Mouse (Mus musculus): ENCODE measurements around the gene Col5a2. TPM values are rescaled to one million over a fixed set of nuclear protein-coding genes. Genes with fewer than 3 reads are reported as not detected.
"Not testable (repeated sequence)": the region's sequence is repeated elsewhere in the genome, so short reads cannot be mapped to it uniquely, and the experiment has no call there.

Gene Col5a2
- not detected in 2 replicates for total RNA-seq (2015)
- total RNA-seq (2017): 0.33 TPM in 1 of 2 replicates, not detected in the other

DNA sequence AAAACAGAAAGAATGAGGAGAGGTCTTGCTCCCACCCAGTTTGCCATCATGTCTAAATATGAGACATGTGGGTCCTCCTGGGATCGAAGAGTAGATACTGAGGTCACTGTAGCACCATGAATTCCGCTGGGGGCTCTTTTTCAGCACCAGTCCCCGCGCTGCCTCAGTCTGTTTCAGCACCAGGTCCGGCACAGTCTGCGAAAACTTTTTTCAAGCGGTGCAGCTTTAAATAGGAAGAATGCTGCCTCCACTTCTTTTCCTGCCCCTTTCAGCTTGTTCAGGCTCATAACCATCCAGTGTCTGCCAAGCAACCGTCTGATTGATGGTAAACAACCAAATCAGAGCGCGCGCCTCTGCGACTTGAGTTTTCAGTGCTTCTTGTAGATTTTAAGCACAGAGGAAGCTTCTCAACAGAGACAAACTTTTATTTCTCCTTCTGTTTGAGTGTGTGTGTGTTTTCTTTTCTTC, at the start of gene Col5a2:
TSS of gene Col5a2 (minus strand) at position 418 of the 468 bp plus-strand sequence.
- no peak for ATAC-seq (ENCODE audit: poor library complexity, severe bottlenecking)

DNA sequence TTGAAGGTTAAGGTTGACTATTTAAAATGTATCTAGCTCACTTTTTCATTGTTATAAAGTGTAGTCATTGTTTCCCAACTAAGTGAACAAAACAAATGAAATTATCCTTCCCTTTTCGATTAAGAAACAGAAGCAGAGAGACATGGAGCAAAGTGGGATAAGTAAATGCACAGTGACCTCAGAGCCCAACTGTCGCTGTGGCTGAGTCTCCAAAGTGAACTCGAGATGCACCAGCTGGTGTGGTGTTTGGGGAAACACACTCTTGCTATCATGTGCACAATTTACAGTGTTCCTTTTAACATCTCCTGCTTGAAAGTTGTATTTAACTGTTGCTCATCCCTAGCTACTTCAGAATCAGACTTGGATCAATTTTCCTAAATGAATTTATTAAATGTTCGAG, 47.4 kb upstream of the Col5a2 start:
- no peak for ATAC-seq (ENCODE audit: poor library complexity, severe bottlenecking)

DNA sequence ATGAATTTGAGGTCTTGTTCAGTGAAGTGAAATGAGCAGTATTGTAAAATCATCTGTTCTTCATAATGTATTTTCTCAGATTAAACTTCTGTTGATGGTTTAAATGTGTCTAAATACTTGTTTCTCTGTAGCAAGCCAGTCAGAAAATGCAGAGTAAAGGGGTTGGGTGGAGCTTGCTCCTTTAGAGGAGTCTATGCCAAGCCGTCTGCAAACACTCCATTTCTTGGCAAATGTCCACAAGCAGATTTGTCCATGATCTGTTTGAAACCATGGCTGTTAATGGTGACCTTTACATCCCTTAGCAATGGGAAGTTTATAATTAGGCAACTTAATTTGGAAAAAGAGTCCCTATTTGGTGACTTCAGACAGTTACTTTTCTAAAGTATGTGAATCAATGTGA, 38.8 kb upstream of the Col5a2 start:
- ATAC-seq (ENCODE audit: poor library complexity, severe bottlenecking): no peak

DNA sequence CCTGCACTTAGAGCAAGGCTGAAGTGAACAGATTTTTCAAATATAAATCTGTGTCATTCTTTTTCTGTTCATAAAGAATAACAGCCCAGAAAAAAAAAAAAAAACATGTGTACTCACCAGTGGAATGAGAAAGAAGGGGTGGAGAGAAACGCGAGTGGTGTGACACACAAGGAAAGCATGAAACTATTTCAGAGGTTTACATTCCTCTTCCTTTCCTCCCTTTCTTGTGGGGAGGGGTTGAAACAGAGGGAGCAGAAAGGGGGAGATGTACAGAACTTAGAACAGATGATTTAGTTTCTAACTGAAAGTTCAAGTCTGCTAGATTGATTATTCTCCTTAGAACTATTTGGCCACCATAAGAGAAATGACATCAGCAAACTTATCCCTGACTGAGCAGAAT, 38.1 kb upstream of the Col5a2 start:
- no peak for ATAC-seq (ENCODE audit: poor library complexity, severe bottlenecking)

DNA sequence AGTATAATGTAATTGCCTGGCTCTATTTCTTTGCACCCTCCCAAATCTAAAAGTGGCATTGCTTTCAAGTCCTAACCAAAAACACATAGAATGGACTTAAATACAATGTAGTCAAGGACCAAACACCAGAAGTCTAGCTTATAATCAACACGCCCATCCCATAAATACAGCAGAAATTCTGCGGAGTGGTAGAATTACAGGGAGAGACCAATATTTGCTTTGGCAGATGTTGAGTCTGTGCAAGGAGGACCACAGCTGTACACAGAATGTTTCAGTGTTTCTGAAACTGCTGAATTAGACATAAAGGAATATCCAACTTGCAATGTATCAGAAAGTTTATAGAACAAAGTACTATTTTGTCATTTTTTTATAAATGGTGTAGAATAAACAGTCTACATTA, 28.4 kb upstream of the Col5a2 start:
- no peak for ATAC-seq (ENCODE audit: poor library complexity, severe bottlenecking)

DNA sequence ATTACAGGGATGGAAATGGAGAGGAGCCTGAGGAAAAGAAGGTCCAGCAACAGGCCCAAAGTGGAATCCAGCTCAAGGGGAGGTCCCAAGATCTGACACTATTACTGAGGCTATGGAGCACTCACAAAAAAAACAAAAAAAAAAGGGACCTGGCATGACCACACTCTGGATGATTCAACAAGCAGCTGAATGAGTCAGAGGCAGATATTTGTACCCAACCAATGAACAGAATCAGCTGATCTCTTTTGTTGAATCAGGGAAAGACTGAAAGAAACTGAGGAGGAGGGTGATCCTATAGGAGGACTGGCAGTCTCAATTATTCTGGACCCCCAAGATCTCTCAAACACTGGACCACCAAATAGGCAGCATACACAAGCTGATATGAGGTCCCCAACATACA, 24.4 kb upstream of the Col5a2 start:
- not testable (repeated sequence) for ATAC-seq (ENCODE audit: poor library complexity, severe bottlenecking)

DNA sequence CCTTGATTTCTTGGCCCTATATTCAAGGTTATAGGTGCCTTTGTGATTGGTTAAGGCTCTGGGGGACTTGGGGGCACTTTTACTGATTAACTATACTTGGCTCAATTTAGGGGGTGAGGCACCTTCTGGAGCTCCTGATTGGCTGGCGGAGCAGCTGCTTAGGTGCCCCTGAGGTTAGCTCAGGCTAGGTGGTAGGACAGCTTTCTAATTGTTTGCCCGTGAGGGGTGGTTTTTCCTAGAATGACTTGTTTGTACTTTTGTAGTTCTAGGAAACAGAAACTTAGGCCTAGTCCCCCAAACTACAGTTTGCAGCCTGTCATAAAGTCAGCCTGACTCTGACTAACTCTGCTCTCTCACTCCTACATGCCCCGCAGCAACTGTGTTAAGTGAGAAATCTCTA, 20.5 kb upstream of the Col5a2 start:
- ATAC-seq (ENCODE audit: poor library complexity, severe bottlenecking): no peak

DNA sequence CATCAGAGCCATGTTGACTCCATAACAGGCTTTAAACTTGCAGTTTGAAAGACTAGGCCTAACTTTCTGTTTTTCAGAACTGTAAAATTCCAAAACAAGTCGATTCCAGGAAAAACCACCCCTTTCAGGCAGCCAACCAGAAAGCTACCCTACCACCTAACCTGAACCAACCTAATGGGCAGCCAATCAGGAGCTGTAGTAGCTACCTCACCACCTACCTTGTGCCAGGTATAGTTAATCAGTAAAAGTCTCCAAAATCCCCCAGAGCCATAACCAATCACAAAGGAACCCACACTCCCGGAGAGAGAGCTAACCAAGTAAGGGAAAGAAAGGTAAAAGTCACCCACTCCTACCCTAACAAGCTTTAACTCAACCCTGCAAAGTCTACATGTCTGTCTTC, 18.4 kb upstream of the Col5a2 start:
- ATAC-seq (ENCODE audit: poor library complexity, severe bottlenecking): no peak

DNA sequence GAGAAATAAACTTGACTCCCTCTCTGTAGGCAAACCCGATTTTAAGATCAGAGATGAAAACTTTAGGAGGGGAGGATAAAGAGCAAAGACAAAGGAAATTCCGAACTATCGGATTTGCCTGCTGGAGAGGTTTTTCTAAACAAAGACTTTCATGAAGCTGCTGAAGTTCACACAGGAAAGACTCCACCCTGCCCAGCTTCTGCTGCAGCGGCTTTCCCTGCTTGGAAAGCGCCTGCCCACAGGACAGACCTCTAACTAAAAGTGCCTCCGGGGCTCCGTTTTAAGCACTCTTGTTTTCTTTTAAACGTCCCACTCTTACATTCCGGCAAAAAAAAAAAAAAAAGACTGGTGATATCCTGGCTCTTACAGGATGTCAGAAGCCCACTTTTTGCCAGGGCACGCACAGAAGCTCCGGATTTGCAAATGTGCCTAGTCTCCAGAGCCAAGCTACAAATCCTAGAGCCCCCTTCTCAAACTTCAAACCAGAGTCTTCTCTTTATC, 791 bp downstream of the Col5a2 start:
- no peak for ATAC-seq (ENCODE audit: poor library complexity, severe bottlenecking)

DNA sequence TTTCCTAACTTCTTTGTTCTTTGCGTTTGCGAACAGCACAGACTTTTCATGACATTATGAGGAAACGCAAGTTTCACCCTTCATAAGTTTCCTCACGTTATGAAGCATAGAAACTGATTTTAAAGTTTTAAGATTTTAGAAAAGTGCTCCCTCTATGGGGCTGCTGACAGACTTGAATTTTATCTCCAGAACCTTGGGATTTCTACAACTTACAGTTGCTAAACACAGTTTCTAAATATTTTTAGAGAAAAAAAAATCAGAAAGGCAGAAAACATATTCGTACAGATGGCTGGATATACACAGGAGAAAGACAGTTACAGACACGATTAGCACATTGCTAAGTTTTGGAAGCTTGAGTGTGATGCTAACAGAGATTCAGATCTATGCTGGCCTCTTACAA, 1.6 kb downstream of the Col5a2 start:
- no peak for ATAC-seq (ENCODE audit: poor library complexity, severe bottlenecking)

DNA sequence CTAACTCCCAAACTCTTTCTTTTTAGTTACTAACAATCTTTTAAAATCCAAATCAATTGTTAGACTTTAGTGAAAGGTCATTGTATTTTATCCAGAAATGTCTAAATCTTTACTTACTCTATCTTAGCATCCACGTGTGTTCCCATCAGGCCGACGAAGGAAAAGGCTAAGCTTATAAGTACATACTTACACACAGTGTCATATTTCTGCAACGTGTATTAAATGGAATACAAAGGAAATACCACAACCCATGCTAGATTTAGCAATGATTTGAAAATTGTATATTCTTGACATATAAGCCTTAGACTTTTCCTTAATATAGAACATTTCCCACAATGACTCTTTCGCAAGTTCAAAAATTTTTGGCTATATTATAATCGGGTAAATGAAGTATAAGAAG, 2.6 kb downstream of the Col5a2 start:
- no peak for ATAC-seq (ENCODE audit: poor library complexity, severe bottlenecking)

DNA sequence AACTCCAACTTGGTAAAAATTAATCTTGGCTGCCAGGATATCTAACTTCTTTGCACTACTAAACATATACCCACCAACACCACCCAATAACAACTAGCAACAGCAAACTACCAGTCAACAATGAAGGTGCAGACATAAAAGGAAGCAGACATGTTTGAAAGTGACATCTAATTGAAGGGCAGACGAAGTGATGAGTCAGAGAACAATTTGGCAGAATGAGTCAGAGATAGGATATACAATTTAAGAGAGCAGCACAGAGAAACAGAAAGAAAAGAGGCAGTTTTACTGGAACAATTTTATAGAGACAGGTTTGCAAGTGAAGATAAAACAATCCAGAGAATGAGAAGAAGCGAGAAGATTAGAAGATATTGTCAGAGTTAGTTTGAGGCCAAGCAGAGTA, 8.1 kb downstream of the Col5a2 start:
- ATAC-seq (ENCODE audit: poor library complexity, severe bottlenecking): no peak

DNA sequence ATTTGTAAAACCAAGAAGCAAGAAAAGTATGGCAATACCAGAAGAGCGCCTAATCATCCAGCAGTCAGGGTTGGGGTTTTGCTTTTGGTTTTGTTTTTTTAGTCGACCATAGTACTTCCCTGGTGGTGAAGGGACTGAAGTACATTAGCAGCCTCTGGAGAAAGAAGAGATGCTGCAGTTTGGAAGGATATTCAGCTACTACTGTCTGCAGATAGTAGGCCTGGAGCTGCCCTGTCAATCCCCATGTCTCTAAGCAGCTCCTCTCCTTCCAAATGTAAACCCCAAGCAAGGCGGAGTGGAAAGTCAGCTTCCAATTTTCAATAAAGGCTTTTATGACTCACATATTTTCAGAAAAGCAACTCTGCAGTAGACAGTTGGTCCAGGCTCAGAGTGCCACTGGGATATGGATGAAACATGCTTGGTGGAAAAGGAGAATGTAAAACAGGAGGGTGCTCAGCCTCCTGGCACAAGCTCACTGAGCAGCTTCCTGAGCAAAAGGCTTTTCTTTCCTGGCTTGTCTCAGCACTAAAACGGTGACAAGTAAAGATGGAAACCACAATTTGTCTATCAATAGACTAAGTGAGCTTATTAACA, 10.9 kb downstream of the Col5a2 start:
- ATAC-seq (ENCODE audit: poor library complexity, severe bottlenecking): no peak

DNA sequence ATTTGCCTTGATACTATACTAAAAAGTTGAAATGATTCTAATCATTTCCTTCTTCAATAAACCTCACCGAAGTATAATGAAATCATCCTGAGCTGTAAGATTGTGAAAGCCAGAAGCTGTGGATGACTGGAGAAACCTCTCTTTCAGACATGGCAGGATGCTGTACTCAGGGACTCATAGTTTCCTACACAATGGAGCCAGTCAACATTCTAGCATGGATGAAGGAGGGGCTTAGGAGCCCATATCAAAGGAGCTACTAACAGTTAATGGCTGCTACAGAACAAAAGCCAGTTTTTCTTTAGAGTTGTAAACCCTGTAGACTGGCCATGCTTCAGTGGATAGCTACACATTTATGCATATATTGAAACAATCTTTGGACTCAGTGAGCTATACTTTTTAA, 12.6 kb downstream of the Col5a2 start:
- ATAC-seq (ENCODE audit: poor library complexity, severe bottlenecking): no peak

DNA sequence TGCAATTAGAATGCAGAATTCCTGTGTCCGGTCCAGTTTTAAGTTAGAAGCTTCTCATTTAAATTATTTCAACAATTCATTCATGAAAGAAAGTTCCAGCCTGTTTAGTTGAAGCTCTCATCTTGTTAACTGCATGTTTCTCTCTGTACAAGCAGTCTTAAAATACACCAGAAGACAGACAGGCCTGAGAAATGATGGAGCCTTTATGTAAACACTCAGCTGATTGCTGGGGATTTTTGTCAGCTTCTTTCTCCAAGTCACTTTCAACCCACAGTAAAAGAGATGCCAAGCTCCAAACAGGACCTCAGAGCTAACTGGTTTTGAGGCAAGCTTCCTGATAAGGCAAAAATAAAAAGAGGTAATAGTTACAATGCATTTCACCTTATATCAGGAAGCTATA, 14.8 kb downstream of the Col5a2 start:
- ATAC-seq (ENCODE audit: poor library complexity, severe bottlenecking): no peak

DNA sequence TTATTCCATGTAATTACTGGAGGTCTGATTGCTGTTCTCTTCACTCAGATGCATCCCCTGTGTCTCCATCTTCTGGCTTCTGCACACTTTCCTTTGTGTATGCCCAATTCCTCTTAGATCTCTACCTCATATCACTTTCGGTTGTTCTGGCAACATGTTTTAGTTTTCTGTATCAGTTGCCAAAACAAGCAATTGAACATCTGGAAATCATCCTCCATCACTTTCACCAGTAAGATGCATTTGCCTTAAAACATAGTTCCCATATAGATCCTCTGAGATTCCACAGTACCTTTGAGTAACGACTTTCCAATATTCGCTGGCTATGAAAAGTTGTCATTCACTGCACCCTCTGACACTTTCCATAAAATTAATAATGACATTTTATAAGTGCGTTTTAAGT, 20.1 kb downstream of the Col5a2 start:
- ATAC-seq (ENCODE audit: poor library complexity, severe bottlenecking): no peak

DNA sequence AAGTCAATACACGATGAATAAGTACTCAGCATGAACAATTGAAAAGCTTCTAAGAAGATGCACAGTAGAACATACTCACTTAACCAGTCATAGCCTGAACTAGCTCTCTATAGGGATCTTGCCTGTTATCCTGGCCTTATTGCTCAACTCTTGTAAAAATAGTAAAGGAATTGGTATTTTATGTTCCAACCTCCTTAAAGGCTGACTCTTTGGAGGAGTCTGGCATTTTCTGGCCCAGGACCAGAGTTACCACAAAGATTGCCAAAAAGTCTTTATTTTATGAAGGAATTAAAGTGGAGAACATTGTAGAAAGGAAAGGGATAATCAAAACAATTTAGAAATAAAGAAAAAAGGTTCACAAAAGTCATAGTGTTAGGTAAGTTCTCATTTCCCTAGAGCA, 21.2 kb downstream of the Col5a2 start:
- no peak for ATAC-seq (ENCODE audit: poor library complexity, severe bottlenecking)

DNA sequence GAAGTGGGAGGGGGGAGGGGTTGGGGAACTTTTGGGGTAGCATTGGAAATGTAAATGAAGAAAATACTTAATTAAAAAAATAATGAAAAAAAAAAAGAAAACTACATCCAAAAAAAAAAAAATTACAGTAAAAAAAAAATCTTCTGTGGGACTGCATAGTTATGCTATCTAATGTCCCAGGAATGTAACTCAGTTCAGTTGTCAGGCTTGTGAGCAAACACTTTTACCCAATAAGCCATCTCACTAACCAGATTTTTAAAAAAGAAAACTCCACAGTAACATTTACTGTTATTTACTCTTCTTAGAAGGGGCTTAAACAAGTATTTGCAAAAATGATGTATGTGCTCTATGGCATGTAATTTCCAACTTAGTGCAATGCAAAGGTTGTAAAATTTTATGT, 24.0 kb downstream of the Col5a2 start:
- ATAC-seq (ENCODE audit: poor library complexity, severe bottlenecking): no peak

DNA sequence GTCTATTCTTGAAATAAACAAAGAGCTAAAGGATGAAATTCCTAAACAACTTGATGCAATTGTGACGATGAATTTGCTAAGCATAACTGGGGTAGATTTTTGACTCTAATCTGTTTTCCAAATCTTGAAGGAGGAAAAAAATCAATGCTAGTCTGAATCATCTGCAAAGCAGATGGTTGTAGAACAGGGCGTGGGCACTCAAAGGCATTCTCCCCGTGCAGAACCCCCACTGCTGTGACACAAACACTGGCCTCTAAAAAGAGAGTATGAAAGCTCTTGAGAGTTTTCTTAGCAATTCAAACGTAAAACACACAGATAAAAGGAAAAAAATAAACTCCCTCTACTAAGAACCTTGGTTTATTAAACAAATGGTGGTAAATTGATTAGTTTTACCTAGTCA, 30.3 kb downstream of the Col5a2 start:
- ATAC-seq (ENCODE audit: poor library complexity, severe bottlenecking): no peak

DNA sequence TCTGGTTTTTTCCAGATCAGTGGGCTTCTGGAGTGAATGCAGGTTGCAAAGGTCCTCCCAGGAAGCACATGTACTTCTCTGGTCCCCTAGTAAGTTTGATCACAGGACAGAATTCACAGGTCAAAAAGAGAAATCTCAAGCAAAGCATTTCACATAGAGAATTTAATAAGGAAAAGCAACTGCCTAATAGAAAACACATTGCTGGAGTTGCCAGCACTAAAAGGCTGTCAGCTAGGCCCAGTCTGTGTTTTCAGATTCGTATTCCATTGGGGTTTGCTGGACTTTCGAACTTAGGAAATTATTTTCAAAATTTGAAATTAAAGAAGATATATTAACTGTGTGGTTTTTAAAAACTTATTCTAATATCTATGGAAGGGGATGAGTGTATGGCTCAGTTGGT, 42.3 kb downstream of the Col5a2 start:
- no peak for ATAC-seq (ENCODE audit: poor library complexity, severe bottlenecking)

DNA sequence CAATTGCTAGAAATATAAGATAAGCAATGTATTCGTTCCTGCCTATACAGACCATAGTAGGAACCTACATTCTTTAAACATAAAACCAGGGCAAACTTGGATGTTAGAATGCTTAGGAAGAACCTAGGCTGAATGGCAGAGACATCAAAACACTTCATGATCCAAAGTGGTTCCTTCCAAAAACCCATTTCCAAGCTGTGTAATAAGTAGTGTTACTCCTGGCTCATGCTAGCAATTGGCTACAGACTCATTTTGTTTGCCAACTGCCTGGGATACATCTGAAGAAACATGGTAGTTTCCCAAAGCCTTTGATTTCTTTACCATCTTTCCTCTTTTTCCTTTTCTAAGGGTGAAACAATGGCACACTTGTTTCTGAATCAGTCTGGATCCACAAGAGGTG, 47.3 kb downstream of the Col5a2 start:
- ATAC-seq (ENCODE audit: poor library complexity, severe bottlenecking): no peak

DNA sequence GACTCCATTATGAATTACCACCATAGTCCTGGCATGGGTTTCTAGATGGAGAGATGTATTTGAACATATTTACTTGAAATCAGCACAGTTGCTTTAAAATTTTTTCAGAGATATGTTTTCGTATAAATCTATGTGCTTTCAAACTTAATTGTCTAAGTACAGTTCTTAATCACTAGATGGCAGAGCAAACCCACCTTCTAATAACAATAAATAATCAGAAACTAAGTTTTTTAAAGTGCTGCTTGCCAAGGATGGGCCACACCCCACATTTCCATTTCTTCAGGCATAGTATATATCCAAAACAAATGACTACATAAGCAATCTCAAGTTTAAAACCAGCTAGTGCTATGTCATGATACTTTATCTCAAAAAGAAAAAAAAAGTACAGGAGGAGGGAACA, 54.2 kb downstream of the Col5a2 start:
- no peak for ATAC-seq (ENCODE audit: poor library complexity, severe bottlenecking)

DNA sequence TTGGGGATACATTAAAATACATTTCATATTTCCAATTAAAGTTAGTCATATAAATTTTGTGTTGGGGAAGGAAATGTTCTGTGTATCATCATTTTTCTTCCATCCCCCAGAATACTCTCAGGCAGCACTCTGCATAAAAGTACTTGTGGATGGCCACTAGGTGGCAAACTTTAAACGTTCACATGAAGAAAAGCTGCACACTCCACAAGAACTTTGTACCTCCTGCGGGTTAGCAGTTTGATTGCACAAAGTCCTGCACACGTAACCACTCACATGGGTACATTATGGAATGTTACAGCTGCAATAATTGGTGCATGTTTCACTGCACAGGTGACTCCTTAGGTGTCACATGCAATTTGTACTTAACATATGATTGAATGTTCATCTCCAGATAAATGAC, 71.2 kb downstream of the Col5a2 start:
- ATAC-seq (ENCODE audit: poor library complexity, severe bottlenecking): no peak
